Mouse (Mus musculus): ENCODE measurements around the gene D430041D05Rik. TPM values are rescaled to one million over a fixed set of nuclear protein-coding genes. Genes with fewer than 3 reads are reported as not detected.

Gene D430041D05Rik
- polyA plus RNA-seq, 1 experiment: 0.60 TPM

GRCm38 (mm10) chr2:104299160-104299559 lies 111.7 kb downstream of the D430041D05Rik start:
- peaks cover 6% of the 10 kb centered on the region for H3K27me3 ChIP-seq (ENCODE audit: control insufficient read depth, insufficient read depth, insufficient read length)
- no peaks in the 10 kb centered on the region for H3K36me3 ChIP-seq (ENCODE audit: control insufficient read depth, insufficient read depth)
- no peak overlapping the region for H3ac ChIP-seq (ENCODE audit: control insufficient read depth, insufficient read length)
- H3K4me2 ChIP-seq (ENCODE audit: low read depth): no peak overlapping the region
- no peak for TF ChIP-seq TCF3 (IDR thresholded peaks at IDR 0.05; ENCODE audit: insufficient read length, low read depth)
- TF ChIP-seq SRF (IDR thresholded peaks at IDR 0.05; ENCODE audit: control insufficient read depth, insufficient read length, low read depth): peak; percentile 85
- peak; percentile 82 for TF ChIP-seq REST (IDR thresholded peaks at IDR 0.05; ENCODE audit: insufficient read depth, insufficient read length)
- no peak overlapping the region for H3K4me3 ChIP-seq
- no peaks in the 10 kb centered on the region for H3K79me2 ChIP-seq (ENCODE audit: control insufficient read depth, insufficient read depth)

GRCm38 (mm10) chr2:104286821-104287220 lies 124.0 kb downstream of the D430041D05Rik start:
- TF ChIP-seq MYOD1 (IDR thresholded peaks at IDR 0.05; ENCODE audit: control insufficient read depth in 1 of 3, insufficient read length in 2 of 3, low read depth in 2 of 3): peak; percentile 41 to 91 (median 86)
- TF ChIP-seq MAX (IDR thresholded peaks at IDR 0.05; ENCODE audit: low read depth): no peak
- no peak for TF ChIP-seq E2F4 (IDR thresholded peaks at IDR 0.05; ENCODE audit: insufficient read depth)
- TF ChIP-seq SRF (IDR thresholded peaks at IDR 0.05; ENCODE audit: control insufficient read depth, insufficient read length, low read depth): no peak
- peak; percentile 63 to 98 (median 95) for TF ChIP-seq MYOG (IDR thresholded peaks at IDR 0.05; ENCODE audit: control insufficient read depth in 1 of 3, insufficient read depth in 1 of 3, insufficient read length in 2 of 3, low read depth in 2 of 3)
- TF ChIP-seq TCF12 (IDR thresholded peaks at IDR 0.05; ENCODE audit: insufficient read depth, poor library complexity, severe bottlenecking): peak; percentile 87
- peak; percentile 89 for TF ChIP-seq TCF3 (IDR thresholded peaks at IDR 0.05; ENCODE audit: insufficient read length, low read depth)
- TF ChIP-seq POLR2A (IDR thresholded peaks at IDR 0.05; ENCODE audit: insufficient read length, low read depth): no peak
- TF ChIP-seq USF1 (IDR thresholded peaks at IDR 0.05; ENCODE audit: low read depth): no peak
- no peak for TF ChIP-seq POLR2AphosphoS2 (IDR thresholded peaks at IDR 0.05; ENCODE audit: insufficient read length, low read depth)
- Histone ChIP-seq H3ac (ENCODE audit: control insufficient read depth, insufficient read length) (no peak overlapping the region), H3K79me2 (ENCODE audit: control insufficient read depth, insufficient read depth) (no peaks in the 10 kb centered on the region), H3K27me3 (ENCODE audit: control insufficient read depth, insufficient read depth, insufficient read length) (peaks cover 6% of the 10 kb centered on the region), H3K4me2 (ENCODE audit: low read depth) (peak overlapping the region; percentile 53), H3K4me3 (no peak overlapping the region), H3K36me3 (ENCODE audit: control insufficient read depth, insufficient read depth) (no peaks in the 10 kb centered on the region)

DNA sequence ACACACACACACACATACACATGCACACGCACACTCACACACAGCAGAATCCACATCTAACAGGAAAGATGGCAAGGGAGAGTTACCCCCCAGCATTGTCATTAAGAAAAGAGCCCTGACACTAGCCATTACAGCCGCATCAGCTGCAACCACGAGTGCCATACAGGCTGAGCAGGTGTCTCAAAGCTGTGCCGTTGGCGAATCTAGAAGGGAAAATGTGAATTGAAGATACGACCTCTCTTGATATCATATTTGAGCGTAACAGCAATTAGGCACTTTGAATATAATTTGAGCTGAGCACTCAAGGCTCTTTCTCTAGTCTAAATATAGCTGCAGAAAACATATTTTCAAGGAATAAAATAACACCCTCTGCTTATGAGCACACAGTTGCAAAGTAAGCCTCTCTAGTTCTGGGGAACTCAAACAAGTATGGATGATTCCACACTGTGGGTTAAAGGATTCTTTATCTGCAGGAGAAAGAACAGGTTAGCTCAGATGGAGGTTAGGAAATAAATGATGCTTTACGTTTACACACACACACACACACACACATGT lies 127.3 kb downstream of the D430041D05Rik start:
- H3K79me2 ChIP-seq (ENCODE audit: control insufficient read depth, insufficient read depth): no peaks in the 10 kb centered on the region
- H3K36me3 ChIP-seq (ENCODE audit: control insufficient read depth, insufficient read depth): no peaks in the 10 kb centered on the region
- H3K4me2 ChIP-seq (ENCODE audit: low read depth): no peak overlapping the region
- H3K27me3 ChIP-seq (ENCODE audit: control insufficient read depth, insufficient read depth, insufficient read length): no peaks in the 10 kb centered on the region
- TF ChIP-seq SRF (IDR thresholded peaks at IDR 0.05; ENCODE audit: control insufficient read depth, insufficient read length, low read depth) (no peak), MYOG (IDR thresholded peaks at IDR 0.05; ENCODE audit: control insufficient read depth in 1 of 3, insufficient read depth in 1 of 3, insufficient read length in 2 of 3, low read depth in 2 of 3) (no peak), E2F4 (IDR thresholded peaks at IDR 0.05; ENCODE audit: insufficient read depth) (no peak), MAX (IDR thresholded peaks at IDR 0.05; ENCODE audit: low read depth) (no peak), CEBPB (IDR thresholded peaks at IDR 0.05; ENCODE audit: insufficient read depth, poor library complexity, severe bottlenecking) (no peak), MYOD1 (IDR thresholded peaks at IDR 0.05; ENCODE audit: control insufficient read depth in 1 of 3, insufficient read length in 2 of 3, low read depth in 2 of 3) (no peak), POLR2A (IDR thresholded peaks at IDR 0.05; ENCODE audit: insufficient read length, low read depth) (no peak), USF1 (IDR thresholded peaks at IDR 0.05; ENCODE audit: low read depth) (no peak), TCF12 (IDR thresholded peaks at IDR 0.05; ENCODE audit: insufficient read depth, poor library complexity, severe bottlenecking) (no peak), POLR2AphosphoS2 (IDR thresholded peaks at IDR 0.05; ENCODE audit: insufficient read length, low read depth) (no peak), TCF3 (IDR thresholded peaks at IDR 0.05; ENCODE audit: insufficient read length, low read depth) (no peak), REST (IDR thresholded peaks at IDR 0.05; ENCODE audit: insufficient read depth, insufficient read length) (no peak)
- H3ac ChIP-seq (ENCODE audit: control insufficient read depth, insufficient read length): no peak overlapping the region
- no peak overlapping the region for H3K4me3 ChIP-seq

- no peak overlapping the region for H3ac ChIP-seq (ENCODE audit: control insufficient read depth, insufficient read length)
- no peaks in the 10 kb centered on the region for H3K36me3 ChIP-seq (ENCODE audit: control insufficient read depth, insufficient read depth)
- no peak overlapping the region for H3K4me2 ChIP-seq (ENCODE audit: low read depth)
- H3K4me3 ChIP-seq: no peak overlapping the region
- no peaks in the 10 kb centered on the region for H3K27me3 ChIP-seq (ENCODE audit: control insufficient read depth, insufficient read depth, insufficient read length)
- no peak for TF ChIP-seq REST (IDR thresholded peaks at IDR 0.05; ENCODE audit: insufficient read depth, insufficient read length)
- no peak for TF ChIP-seq TCF3 (IDR thresholded peaks at IDR 0.05; ENCODE audit: insufficient read length, low read depth)
- TF ChIP-seq POLR2AphosphoS2 (IDR thresholded peaks at IDR 0.05; ENCODE audit: insufficient read length, low read depth): no peak
- TF ChIP-seq CEBPB (IDR thresholded peaks at IDR 0.05; ENCODE audit: insufficient read depth, poor library complexity, severe bottlenecking): no peak
- no peak for TF ChIP-seq MYOG (IDR thresholded peaks at IDR 0.05; ENCODE audit: control insufficient read depth in 1 of 3, insufficient read depth in 1 of 3, insufficient read length in 2 of 3, low read depth in 2 of 3)
- TF ChIP-seq E2F4 (IDR thresholded peaks at IDR 0.05; ENCODE audit: insufficient read depth): no peak
- TF ChIP-seq MAX (IDR thresholded peaks at IDR 0.05; ENCODE audit: low read depth): no peak
- no peak for TF ChIP-seq TCF12 (IDR thresholded peaks at IDR 0.05; ENCODE audit: insufficient read depth, poor library complexity, severe bottlenecking)
- no peak for TF ChIP-seq POLR2A (IDR thresholded peaks at IDR 0.05; ENCODE audit: insufficient read length, low read depth)
- no peak for TF ChIP-seq SRF (IDR thresholded peaks at IDR 0.05; ENCODE audit: control insufficient read depth, insufficient read length, low read depth)
- no peak for TF ChIP-seq USF1 (IDR thresholded peaks at IDR 0.05; ENCODE audit: low read depth)
- no peak for TF ChIP-seq MYOD1 (IDR thresholded peaks at IDR 0.05; ENCODE audit: control insufficient read depth in 1 of 3, insufficient read length in 2 of 3, low read depth in 2 of 3)
- H3K79me2 ChIP-seq (ENCODE audit: control insufficient read depth, insufficient read depth): no peaks in the 10 kb centered on the region
Measured at GRCm38 (mm10) chr2:104282835-104283234, 128.0 kb downstream of the D430041D05Rik start.

- TF ChIP-seq TCF3 (IDR thresholded peaks at IDR 0.05; ENCODE audit: insufficient read length, low read depth): no peak
- no peak for TF ChIP-seq E2F4 (IDR thresholded peaks at IDR 0.05; ENCODE audit: insufficient read depth)
- TF ChIP-seq POLR2AphosphoS2 (IDR thresholded peaks at IDR 0.05; ENCODE audit: insufficient read length, low read depth): no peak
- no peak for TF ChIP-seq USF1 (IDR thresholded peaks at IDR 0.05; ENCODE audit: low read depth)
- no peak for TF ChIP-seq POLR2A (IDR thresholded peaks at IDR 0.05; ENCODE audit: insufficient read length, low read depth)
- no peak for TF ChIP-seq REST (IDR thresholded peaks at IDR 0.05; ENCODE audit: insufficient read depth, insufficient read length)
- peak in 1 of 3 experiments; percentile 49 for TF ChIP-seq MYOD1 (IDR thresholded peaks at IDR 0.05; ENCODE audit: control insufficient read depth in 1 of 3, insufficient read length in 2 of 3, low read depth in 2 of 3)
- no peak for TF ChIP-seq CEBPB (IDR thresholded peaks at IDR 0.05; ENCODE audit: insufficient read depth, poor library complexity, severe bottlenecking)
- TF ChIP-seq MYOG (IDR thresholded peaks at IDR 0.05; ENCODE audit: control insufficient read depth in 1 of 3, insufficient read depth in 1 of 3, insufficient read length in 2 of 3, low read depth in 2 of 3): peak in 1 of 3 experiments; percentile 36
- TF ChIP-seq TCF12 (IDR thresholded peaks at IDR 0.05; ENCODE audit: insufficient read depth, poor library complexity, severe bottlenecking): no peak
- no peak for TF ChIP-seq SRF (IDR thresholded peaks at IDR 0.05; ENCODE audit: control insufficient read depth, insufficient read length, low read depth)
- Histone ChIP-seq H3K4me2 (ENCODE audit: low read depth) (peak overlapping the region; percentile 33), H3ac (ENCODE audit: control insufficient read depth, insufficient read length) (no peak overlapping the region), H3K79me2 (ENCODE audit: control insufficient read depth, insufficient read depth) (no peaks in the 10 kb centered on the region), H3K36me3 (ENCODE audit: control insufficient read depth, insufficient read depth) (no peaks in the 10 kb centered on the region), H3K4me3 (no peak overlapping the region), H3K27me3 (ENCODE audit: control insufficient read depth, insufficient read depth, insufficient read length) (no peaks in the 10 kb centered on the region)
Measured at GRCm38 (mm10) chr2:104267049-104267448, 143.8 kb downstream of the D430041D05Rik start.

Data from myocyte (in vitro differentiated cells).